Mouse (Mus musculus): Measurements from ENCODE around the gene Mroh8.

DNA sequence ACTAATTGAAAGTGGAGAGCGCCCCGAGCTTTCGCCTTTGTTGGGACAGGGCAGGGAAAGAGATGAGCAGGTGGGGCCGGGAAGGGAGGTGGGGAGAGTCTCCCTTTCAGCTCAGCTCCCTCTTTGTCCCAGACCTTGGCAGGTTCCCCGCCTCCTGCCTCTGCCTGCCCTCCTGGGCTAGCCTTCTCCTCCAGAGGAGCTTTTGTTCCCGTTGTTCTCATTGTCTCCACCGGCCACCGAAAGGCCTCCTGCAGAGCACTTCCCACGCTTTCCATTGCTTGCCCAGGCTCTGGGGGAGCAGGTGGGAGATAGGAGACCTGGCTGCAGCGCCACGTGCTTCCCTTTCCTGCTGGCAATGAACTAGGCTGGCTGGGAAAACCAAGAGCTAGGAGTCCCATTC lies 49.2 kb upstream of the Mroh8 start:
- no peak for TF ChIP-seq POLR2AphosphoS2 (IDR thresholded peaks at IDR 0.05; ENCODE audit: low read length)
- no peak for TF ChIP-seq CTCF (IDR thresholded peaks at IDR 0.05 in 2 of 3, conservative IDR thresholded peaks at IDR 0.05 in 1 of 3; ENCODE audit: control insufficient read depth in 1 of 3, insufficient read depth in 1 of 3, low read depth in 2 of 3, low read length in 3 of 3, poor library complexity in 1 of 3, severe bottlenecking in 1 of 3)
- no peak for TF ChIP-seq BHLHE40 (IDR thresholded peaks at IDR 0.05; ENCODE audit: borderline replicate concordance, low read depth, low read length)
- no peak for TF ChIP-seq NELFE (IDR thresholded peaks at IDR 0.05; ENCODE audit: low read depth, low read length)
- no peak for TF ChIP-seq POLR2A (IDR thresholded peaks at IDR 0.05; ENCODE audit: control insufficient read depth in 1 of 2, insufficient read depth in 1 of 2, low read depth in 1 of 2, low read length in 2 of 2, poor library complexity in 1 of 2)
- no peak for TF ChIP-seq GATA1 (IDR thresholded peaks at IDR 0.05; ENCODE audit: low read depth, low read length)
- no peak for TF ChIP-seq JUND (IDR thresholded peaks at IDR 0.05; ENCODE audit: low read depth, low read length)
